Mouse (Mus musculus) CH12.LX (cell line): ENCODE measurements around the gene Apbb1ip.

Source experiments
- CTCF ChIP-seq, 2 experiments: IDR thresholded peaks in 1 of 2; conservative IDR thresholded peaks in 1 of 2; 2 replicates each; pipeline ENCODE4 v1.5.1; 2011 to 2012; ENCODE audit warnings: low read depth in 2 of 2, low read length in 2 of 2, improper control_type of control experiment in 1 of 2, inconsistent platforms in 1 of 2, mild to moderate bottlenecking in 1 of 2, moderate library complexity in 1 of 2
- JUN ChIP-seq: IDR thresholded peaks from 2 replicates; pipeline ENCODE4 v1.6.1; 2011; ENCODE audit warnings: low read depth, mild to moderate bottlenecking, low read length, improper control_type of control experiment, moderate library complexity; ENCODE audit not compliant: insufficient read depth
- MAZ ChIP-seq: IDR thresholded peaks from 2 replicates; pipeline ENCODE4 v1.6.1; 2012; ENCODE audit warnings: low read depth, mild to moderate bottlenecking, inconsistent platforms, low read length, improper control_type of control experiment, moderate library complexity
- RCOR1 ChIP-seq: conservative IDR thresholded peaks from 2 replicates; pipeline ENCODE4 v1.6.1; 2012; ENCODE audit warnings: low read depth, mild to moderate bottlenecking, inconsistent platforms, low read length, improper control_type of control experiment

GRCm38 (mm10) chr2:22744121-22744761 lies 29.7 kb upstream of the Apbb1ip start:
- TF ChIP-seq RCOR1 (no peak), MAZ (no peak), JUN (no peak), CTCF (conservative IDR thresholded peaks at IDR 0.05 in 1 of 2, IDR thresholded peaks at IDR 0.05 in 1 of 2; ENCODE audit: low read depth in 2 of 2, low read length in 2 of 2) (no peak)
